Mouse (Mus musculus) heart, embryonic 11.5 days (tissue): Measurements from ENCODE around the gene Olfr1350. TPM values are rescaled to one million over a fixed set of nuclear protein-coding genes. Genes with fewer than 3 reads are reported as not detected.

Experiments used
- polyA plus RNA-seq: library from polyadenylated mRNA; unstranded; fragments of >200 nt; fragmentation: Nextera tagmentation; extraction: Ambion mirVana; gene quantifications from 2 replicates; pipeline ENCODE4 v1.2.1, GENCODE M21; 2014

Gene Olfr1350
- polyA plus RNA-seq, 1 experiment from 2014 or later: not detected

Other genes with a start within 250 kb of the Olfr1350 start
- 4.4 and 5.1 TPM in 2 replicates for gene Zfp583, start 233.6 kb upstream of the Olfr1350 start, polyA plus RNA-seq
- 1.1 and 2.4 TPM in 2 replicates for gene Gm3854, start 221.1 kb upstream of the Olfr1350 start, polyA plus RNA-seq
- gene Zfp78, start 201.6 kb upstream of the Olfr1350 start, polyA plus RNA-seq: 1.5 and 2.0 TPM in 2 replicates
- gene Zfp28, start 181.5 kb upstream of the Olfr1350 start, polyA plus RNA-seq: 8.0 and 8.5 TPM in 2 replicates
- not detected in 2 replicates for gene Smim17, start 166.1 kb upstream of the Olfr1350 start, polyA plus RNA-seq
- gene Gm20715, start 154.6 kb upstream of the Olfr1350 start, polyA plus RNA-seq: not detected in 2 replicates
- not detected in 2 replicates for gene Olfr1344, start 126.2 kb upstream of the Olfr1350 start, polyA plus RNA-seq
- not detected in 2 replicates for gene Olfr1336, start 108.7 kb upstream of the Olfr1350 start, polyA plus RNA-seq
- not detected in 2 replicates for gene Olfr1346, start 97.7 kb upstream of the Olfr1350 start, polyA plus RNA-seq
- gene Olfr5, start 77.9 kb upstream of the Olfr1350 start, polyA plus RNA-seq: not detected in 2 replicates
- gene Olfr1347, start 65.1 kb upstream of the Olfr1350 start, polyA plus RNA-seq: not detected in 2 replicates
- not detected in 2 replicates for gene Olfr1348, start 56.1 kb upstream of the Olfr1350 start, polyA plus RNA-seq
- gene Olfr1349, start 41.9 kb upstream of the Olfr1350 start, polyA plus RNA-seq: 0.10 TPM in 1 of 2 replicates, not detected in the other
- gene Zim1, start 131.6 kb downstream of the Olfr1350 start, polyA plus RNA-seq: 20.3 and 21.5 TPM in 2 replicates
- gene Peg3, start 165.6 kb downstream of the Olfr1350 start, polyA plus RNA-seq: 214 TPM in 2 replicates
- gene Usp29, start 165.7 kb downstream of the Olfr1350 start, polyA plus RNA-seq: 14.5 and 15.5 TPM in 2 replicates